Mouse (Mus musculus) cerebellum, adult 2 months (tissue): Measurements from ENCODE around the gene Nln.

Source experiments
- CTCF ChIP-seq: fragments of 200-500 bp; IDR thresholded peaks from 2 replicates; pipeline ENCODE4 v1.5.1; 2011; ENCODE audit warnings: low read depth, mild to moderate bottlenecking, control low read depth, low read length, moderate library complexity, borderline replicate concordance; ENCODE audit not compliant: insufficient read depth
- POLR2A ChIP-seq: fragments of 200-500 bp; IDR thresholded peaks from 2 replicates; pipeline ENCODE4 v1.6.1; 2011; ENCODE audit warnings: low read length, control low read depth, borderline replicate concordance; ENCODE audit not compliant: insufficient read depth

GRCm38 (mm10) chr13:104072351-104072750 lies 37.1 kb downstream of the Nln start:
- TF ChIP-seq POLR2A = no peak
- TF ChIP-seq CTCF = no peak
